Mouse (Mus musculus): ENCODE results near the gene Garem2.

Gene Garem2

GRCm38 (mm10) chr5:30111771-30112170 lies 6.8 kb downstream of the Garem2 start:
- DNase-seq (ENCODE audit: extremely low read depth, low read depth), result no peak

GRCm38 (mm10) chr5:30112533-30113068 lies 7.6 kb downstream of the Garem2 start:
- DNase-seq (ENCODE audit: extremely low read depth, low read depth), result no peak

DNA sequence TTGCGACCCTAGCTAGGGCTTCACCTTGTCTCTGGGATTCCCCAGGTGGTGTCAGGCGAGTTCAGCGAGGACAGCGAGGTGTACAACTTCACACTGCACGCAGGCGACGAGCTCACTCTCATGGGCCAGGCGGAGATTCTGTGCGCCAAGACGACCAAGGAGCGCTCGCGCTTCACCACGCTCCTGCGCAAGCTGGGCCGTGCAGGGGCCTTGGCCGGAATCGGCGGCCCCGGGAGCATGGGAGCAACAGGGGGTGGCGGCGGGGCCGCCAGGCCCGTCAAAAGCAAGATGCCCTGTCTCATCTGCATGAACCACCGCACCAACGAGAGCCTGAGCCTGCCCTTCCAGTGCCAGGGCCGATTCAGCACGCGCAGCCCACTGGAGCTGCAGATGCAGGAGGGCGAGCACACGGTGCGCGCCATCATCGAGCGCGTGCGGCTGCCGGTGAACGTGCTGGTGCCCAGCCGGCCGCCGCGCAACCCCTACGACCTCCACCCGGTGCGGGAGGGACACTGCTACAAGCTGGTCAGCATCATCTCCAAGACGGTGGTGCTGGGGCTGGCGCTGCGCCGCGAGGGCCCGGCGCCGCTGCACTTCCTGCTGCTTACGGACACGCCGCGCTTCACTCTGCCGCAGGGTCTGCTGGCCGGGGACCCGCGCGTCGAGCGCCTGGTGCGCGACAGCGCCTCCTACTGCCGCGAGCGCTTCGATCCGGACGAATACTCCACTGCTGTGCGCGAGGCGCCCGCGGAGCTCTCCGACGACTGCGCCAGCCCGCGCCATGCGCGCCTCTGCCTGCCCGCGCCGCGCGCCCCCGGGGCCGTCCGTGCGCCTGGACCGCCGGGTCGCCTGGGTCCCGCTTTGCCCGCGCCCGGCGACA lies 9.2 kb downstream of the Garem2 start:
- DNase-seq (ENCODE audit: extremely low read depth, low read depth), result no peak

DNA sequence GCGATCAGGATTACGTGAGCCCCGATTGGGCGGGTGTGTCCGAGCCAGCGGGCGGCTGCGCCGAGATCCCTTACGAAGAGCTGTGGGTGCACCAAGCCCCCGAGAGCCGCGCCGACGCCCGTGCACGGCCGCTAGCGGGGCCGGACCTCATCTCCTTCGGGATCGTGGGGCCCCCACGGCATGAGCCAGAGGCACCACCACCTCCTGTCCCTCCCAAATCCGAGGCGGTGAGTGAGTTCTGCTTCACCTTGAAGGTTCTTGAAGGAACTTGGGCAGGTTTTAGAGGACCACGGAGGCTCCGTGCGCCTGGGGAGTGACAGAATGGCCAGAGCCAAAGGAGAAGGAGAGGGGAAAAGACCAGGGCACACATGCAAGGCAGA lies 9.8 kb downstream of the Garem2 start:
- DNase-seq (ENCODE audit: extremely low read depth, low read depth), result no peak

DNA sequence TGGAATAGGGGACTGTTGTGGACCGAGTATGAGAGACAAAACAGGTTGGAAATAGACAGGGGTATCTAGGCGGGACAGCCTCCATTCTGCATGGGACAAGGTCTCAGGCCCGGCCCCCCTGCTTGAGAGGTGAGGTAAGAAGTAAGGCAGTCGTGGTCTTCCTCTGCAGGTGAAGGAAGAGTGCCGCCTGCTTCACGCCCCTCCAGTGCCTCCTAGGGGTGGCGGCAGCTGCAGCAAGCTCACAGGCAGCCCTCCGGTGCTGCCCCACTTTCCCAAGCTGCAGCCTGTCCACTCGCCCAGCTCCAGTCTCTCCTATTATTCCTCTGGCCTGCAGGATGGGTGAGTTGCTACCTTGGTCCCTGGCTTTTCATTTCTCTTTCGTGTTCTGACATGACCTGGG lies 10.8 kb downstream of the Garem2 start:
- DNase-seq (ENCODE audit: extremely low read depth, low read depth), result no peak

GRCm38 (mm10) chr5:30118018-30118417 lies 13.1 kb downstream of the Garem2 start:
- no peak for DNase-seq (ENCODE audit: extremely low read depth, low read depth)

DNA sequence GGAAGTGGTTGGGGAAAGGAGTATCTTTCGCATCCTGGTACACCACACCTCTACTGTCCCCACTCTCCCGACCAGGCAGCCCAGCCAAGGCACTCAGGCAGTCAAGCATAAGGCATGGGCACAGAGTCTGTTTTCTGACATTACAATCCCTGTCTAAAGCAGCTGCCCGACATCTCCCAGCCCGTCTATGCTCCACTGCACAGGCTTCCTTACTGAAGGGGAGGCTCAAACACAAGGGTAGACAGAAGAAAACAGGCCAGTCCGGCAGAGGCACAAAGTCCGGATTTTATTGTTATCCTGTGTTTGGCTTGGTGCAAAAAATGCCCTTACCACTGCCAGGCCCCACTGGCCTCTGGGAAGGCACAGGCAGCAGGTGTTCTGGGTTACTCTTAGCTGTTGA lies 14.2 kb downstream of the Garem2 start:
- DNase-seq (ENCODE audit: extremely low read depth, low read depth), result no peak

DNA sequence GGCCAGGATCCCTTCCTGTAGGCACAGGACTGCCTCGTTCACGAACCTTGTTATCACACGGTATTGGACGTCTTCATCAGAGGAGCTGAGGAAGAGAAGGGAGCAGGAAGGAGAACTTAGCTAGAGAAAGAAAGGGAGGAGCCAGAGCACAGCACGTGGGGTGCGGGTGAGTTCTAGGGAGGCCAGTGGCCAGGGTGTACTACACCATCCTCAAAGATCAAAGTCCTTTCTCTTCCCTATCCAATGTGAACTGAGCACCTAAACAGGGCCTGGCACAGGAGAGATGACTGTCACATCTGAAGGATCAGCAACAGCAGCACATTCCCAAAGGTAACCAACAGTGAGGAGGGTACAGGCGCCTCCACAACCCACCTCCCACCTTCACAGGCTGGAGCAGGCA lies 15.1 kb downstream of the Garem2 start:
- no peak for DNase-seq (ENCODE audit: extremely low read depth, low read depth)

DNA sequence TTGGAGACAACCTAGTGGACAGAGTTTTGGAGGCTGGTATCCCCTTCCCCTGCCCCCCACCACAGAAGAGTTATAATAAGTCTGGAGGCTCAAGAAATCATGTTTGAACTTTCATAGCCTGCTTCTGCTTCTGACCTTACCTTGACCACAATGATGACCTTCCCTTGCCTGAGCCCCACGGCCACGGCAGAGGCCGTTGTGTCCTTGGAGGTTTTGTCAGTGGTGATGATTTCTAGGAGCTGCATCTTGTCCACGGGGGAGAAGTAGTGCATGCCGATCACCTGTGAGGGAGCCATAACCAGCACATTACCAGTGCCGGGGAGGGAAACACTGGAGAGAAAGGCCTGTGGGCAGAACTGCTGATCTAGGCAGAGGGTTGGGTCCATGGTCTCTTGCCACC lies 17.5 kb downstream of the Garem2 start:
- no peak for DNase-seq (ENCODE audit: extremely low read depth, low read depth)

DNA sequence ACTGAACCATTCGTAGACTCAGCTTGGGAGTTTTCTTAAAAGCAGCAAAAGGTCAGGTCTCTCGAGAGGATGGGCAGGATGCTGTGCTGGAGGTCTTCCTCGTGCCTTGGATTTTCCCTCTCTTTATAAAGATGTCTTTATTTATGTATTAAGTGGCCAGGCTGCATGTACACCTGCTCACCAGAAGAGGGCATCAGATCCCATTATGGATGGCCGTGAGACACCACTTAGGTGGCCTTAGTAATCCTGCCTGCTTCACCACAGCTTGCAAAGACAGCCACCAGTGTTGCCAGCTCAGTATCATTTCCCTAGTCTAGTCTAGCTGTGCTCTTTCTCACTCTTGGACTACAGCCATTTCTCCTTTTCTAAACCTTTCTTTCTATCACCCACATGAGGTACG lies 20.6 kb downstream of the Garem2 start:
- DNase-seq (ENCODE audit: extremely low read depth, low read depth), result peak; percentile 38

DNA sequence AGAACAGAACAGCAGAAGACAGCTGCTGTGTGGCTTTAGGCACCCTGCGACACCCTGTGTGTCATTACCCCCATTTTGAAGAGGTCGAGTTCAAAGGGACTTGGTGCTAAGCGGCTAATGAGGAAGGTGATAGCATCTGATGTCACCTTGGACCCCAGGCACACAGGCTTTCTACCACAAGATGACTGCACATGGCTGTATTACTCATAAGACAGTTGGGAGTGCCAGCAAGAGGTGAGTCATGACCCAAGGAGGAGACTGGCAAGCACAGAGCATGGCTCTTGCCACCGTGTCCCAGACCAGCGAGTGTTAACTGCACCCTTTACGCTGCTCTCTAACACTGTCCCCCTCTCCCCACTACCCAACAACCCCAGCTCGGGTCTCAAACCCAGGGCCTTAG lies 21.8 kb downstream of the Garem2 start:
- no peak for DNase-seq (ENCODE audit: extremely low read depth, low read depth)

DNA sequence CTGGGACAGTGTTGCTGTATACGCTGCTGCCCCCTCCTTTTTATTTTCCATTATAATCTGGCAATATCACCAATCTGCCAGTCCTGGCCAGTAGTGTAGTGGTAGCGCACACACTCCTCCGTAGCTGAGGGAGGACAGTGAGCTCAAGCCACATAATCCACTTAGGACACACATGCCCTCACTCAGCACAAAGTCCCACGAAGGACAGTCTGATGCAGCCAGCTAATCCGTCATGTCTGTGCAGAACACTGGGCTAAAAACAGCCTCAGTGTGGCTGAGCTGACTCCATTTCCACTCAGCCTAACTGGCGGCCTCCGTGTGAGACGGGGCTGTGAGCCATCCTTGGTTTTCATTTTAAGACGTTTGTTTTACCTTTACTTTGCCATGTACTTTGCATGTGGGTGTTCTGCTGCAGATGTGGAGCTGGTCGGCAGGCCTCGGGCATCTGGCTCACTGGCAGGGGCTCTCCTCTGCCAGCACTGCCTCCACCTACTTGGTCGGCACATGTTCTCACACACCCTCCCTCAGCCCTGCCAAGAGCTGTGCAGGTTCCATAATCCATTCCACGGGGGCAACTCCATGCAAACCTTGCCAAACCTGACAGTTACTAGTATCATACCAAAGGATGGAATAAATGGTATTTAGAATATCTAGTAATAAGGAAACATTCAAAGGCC lies 23.1 kb downstream of the Garem2 start:
- no peak for DNase-seq (ENCODE audit: extremely low read depth, low read depth)

GRCm38 (mm10) chr5:30128680-30129079 lies 23.7 kb downstream of the Garem2 start:
- no peak for DNase-seq (ENCODE audit: extremely low read depth, low read depth)

DNA sequence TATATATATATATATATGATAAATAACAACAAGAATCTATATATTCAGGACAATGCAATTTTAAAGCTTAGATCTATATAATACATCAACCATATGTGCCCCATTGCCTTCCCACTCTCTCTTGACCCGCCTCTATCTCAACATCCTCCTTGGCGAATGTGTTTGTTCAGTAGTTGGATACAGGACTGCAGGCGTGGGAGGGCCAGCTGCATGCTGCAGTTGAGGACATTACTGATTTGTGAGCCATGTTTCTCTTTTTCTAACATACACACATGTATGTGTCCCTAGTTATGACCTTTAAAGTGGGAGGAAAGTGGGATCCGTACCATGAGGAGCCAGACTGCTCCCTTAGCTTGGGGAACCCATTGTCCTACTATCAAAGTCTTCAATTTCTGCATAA lies 26.3 kb downstream of the Garem2 start:
- DNase-seq (ENCODE audit: extremely low read depth, low read depth), result no peak

DNA sequence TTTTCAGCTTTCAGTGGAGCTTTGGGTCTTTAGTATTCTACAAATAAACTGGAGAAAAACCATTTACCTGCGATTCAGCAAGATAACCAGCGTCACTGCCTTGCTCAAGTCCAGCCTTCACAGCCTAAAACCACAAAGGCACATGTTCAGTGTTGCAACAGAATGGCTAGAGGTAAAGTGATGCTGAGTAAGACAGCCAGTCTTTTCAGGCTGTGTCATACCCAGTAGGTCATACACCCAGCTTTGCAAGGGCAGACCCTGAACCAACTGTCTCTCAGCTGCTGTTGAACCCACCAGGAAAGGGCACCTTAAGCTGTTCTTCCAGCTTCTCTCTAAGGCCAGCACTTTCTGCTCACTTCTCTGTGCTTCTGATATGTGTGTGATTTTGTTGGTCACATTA lies 27.2 kb downstream of the Garem2 start:
- no peak for DNase-seq (ENCODE audit: extremely low read depth, low read depth)

DNA sequence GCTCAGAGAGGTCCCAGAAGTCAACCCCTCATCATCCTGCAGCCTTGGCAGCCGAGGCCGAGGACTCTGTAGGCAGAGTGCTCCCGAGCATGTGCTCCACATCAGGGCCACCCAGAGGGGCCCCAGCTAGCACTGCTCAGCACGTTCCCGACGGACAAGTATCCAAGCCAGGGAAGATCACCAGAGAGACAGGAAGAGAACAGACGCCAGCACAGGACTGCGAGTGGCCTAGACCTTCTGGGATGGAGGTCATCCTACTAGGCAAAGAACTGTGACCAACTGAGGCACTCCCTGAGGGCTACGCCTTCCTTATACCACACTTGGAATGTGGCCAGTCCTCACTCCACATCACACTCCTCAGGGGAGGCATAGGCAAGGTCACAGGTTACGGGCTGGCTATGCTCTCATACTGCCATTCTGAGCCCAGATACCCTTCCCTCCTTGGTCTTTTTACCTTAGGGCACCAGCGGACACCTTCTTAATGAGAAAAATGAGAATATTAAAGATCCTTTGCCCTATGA lies 30.8 kb downstream of the Garem2 start:
- DNase-seq (ENCODE audit: extremely low read depth, low read depth), result no peak

- DNase-seq (ENCODE audit: extremely low read depth, low read depth), result no peak
Observed at GRCm38 (mm10) chr5:30137271-30137670, 32.3 kb downstream of the Garem2 start.

DNA sequence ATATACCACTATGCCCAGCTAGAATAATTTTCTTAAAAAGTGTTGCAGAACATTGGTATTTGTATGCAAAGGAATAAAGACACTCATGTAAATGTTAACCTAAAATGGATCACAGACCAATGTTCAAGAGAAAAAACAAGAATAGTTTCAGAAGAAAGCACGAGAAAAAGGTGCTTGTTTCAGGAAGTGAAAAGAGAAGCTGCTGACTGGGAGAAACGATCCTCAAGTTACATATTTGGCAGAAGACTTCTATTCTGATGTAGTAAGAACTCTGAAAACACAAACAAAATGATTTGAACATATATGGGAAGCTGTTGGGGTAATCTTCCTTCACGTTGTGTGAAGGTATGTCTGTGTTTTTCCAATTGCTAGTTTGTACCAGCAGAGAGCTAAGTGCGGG lies 33.2 kb downstream of the Garem2 start:
- no peak for DNase-seq (ENCODE audit: extremely low read depth, low read depth)

- no peak for DNase-seq (ENCODE audit: extremely low read depth, low read depth)
Observed at GRCm38 (mm10) chr5:30146526-30146925, 41.6 kb downstream of the Garem2 start.

GRCm38 (mm10) chr5:30148133-30148920 lies 43.4 kb downstream of the Garem2 start:
- no peak for DNase-seq (ENCODE audit: extremely low read depth, low read depth)

- no peak for DNase-seq (ENCODE audit: extremely low read depth, low read depth)
Observed at GRCm38 (mm10) chr5:30152007-30152406, 47.0 kb downstream of the Garem2 start.

DNA sequence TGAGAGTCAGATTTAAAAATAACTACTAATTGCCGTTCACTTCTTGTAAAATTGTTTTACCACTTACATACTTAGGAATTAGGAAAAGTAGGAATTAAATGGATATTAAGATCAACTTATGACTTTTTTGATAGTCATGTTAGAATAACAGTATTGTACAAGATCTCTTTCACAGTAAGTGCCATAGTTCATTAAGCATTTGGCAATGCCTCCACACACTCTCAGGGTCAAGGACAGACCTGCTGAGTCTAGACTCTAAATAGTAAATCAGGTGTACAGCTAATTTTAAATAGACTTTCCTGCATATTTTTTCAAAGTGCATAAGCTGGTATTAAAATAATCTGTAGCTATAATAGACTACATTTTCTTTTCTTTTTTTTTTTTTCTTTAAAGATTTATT lies 47.5 kb downstream of the Garem2 start:
- no peak for DNase-seq (ENCODE audit: extremely low read depth, low read depth)

All from MEL-GATA-1-ER (cell line).